11 mouse cellular contexts compared by ENCODE assay signal in genomic region chr11:57624490-57624893, GRCm38 (mm10). TPM values are rescaled to one million over a fixed set of nuclear protein-coding genes. Genes with fewer than 3 reads are reported as not detected.
A peak's percentile ranks its signal among the peaks of the same experiment; 100 is the strongest.
DNase-seq lines count a peak whose midpoint lies in the region; ATAC-seq and TF ChIP-seq lines count a peak whose summit lies in the region.
"Had no signal": no experiment of that assay in that cellular context is flagged by ENCODE, and none has a peak within 500 bp of the region (broad histone marks: within the 10 kb centered on the region; RNA-seq: fewer than 3 reads in every experiment).

No protein-coding gene starts in this region.

- TF ChIP-seq CTCF in hindbrain, postnatal 0 days (IDR thresholded peaks at IDR 0.05; ENCODE audit: low read depth) = no peak
- TF ChIP-seq CTCF in midbrain, postnatal 0 days (IDR thresholded peaks at IDR 0.05) = no peak

- no peak overlapping the region for H3K9ac ChIP-seq in lung, embryonic 16.5 days (ENCODE audit: low read length)
- no peak overlapping the region for H3K9ac ChIP-seq in hindbrain, postnatal 0 days (replicated peaks; ENCODE audit: low read length)
- no peak overlapping the region for H3K9ac ChIP-seq in midbrain, postnatal 0 days (replicated peaks; ENCODE audit: low read length, poor library complexity, severe bottlenecking)
- H3K9ac ChIP-seq: lung, embryonic 15.5 days had no signal

- WGBS in lung, embryonic 16.5 days = 50% methylated on average over 5 of the region's 5 CpGs
- 23% methylated on average over 5 of the region's 5 CpGs for WGBS in hindbrain, postnatal 0 days
- WGBS in midbrain, postnatal 0 days = 36% methylated on average over 5 of the region's 5 CpGs

- no peaks in the 10 kb centered on the region for H3K9me3 ChIP-seq in lung, embryonic 16.5 days (ENCODE audit: control insufficient read depth, low read length)
- no peaks in the 10 kb centered on the region for H3K9me3 ChIP-seq in hindbrain, postnatal 0 days (ENCODE audit: low read length)
- H3K9me3 ChIP-seq in midbrain, postnatal 0 days (ENCODE audit: low read length) = no peaks in the 10 kb centered on the region
- H3K9me3 ChIP-seq: lung, embryonic 15.5 days had no signal

- DNase-seq in lung, postnatal 36 days = no peak
- peak; percentile 82 for DNase-seq in hindbrain, postnatal 0 days (ENCODE audit: low spot score)
- peak; percentile 90 for DNase-seq in midbrain, postnatal 0 days (ENCODE audit: low spot score)
- no peak for DNase-seq in Muller cell, postnatal 12 days (ENCODE audit: inconsistent ontology term)
- DNase-seq in kidney, postnatal 10 days = no peak
- DNase-seq in natural killer cell, adult 2 months (ENCODE audit: low spot score in 2 of 2) = no peak
- DNase-seq: cerebellum, adult 9-10 months had no signal

- no peak overlapping the region for H3K4me2 ChIP-seq in lung, embryonic 16.5 days (ENCODE audit: low read depth, low read length)
- H3K4me2 ChIP-seq in hindbrain, postnatal 0 days (ENCODE audit: low read depth, low read length) = no peak overlapping the region
- no peak overlapping the region for H3K4me2 ChIP-seq in midbrain, postnatal 0 days (ENCODE audit: low read depth, low read length, poor library complexity, severe bottlenecking)
- H3K4me2 ChIP-seq: lung, embryonic 15.5 days had no signal

- H3K36me3 ChIP-seq in lung, embryonic 16.5 days (ENCODE audit: control insufficient read depth, insufficient read depth, low read length) = no peaks in the 10 kb centered on the region
- no peaks in the 10 kb centered on the region for H3K36me3 ChIP-seq in hindbrain, postnatal 0 days (ENCODE audit: insufficient read depth, low read length)
- H3K36me3 ChIP-seq in midbrain, postnatal 0 days (ENCODE audit: insufficient read depth, low read length) = no peaks in the 10 kb centered on the region
- H3K36me3 ChIP-seq: lung, embryonic 15.5 days had no signal

- H3K4me3 ChIP-seq in lung, embryonic 16.5 days (ENCODE audit: low read length) = no peak overlapping the region
- H3K4me3 ChIP-seq in hindbrain, postnatal 0 days (ENCODE audit: low read length) = no peak overlapping the region
- H3K4me3 ChIP-seq in midbrain, postnatal 0 days (ENCODE audit: low read depth, low read length) = no peak overlapping the region
- H3K4me3 ChIP-seq: lung, embryonic 15.5 days had no signal

- ATAC-seq in lung, embryonic 16.5 days (ENCODE audit: low read depth) = peak; percentile 32; the same call in 1 of the 2 replicates
- ATAC-seq in common myeloid progenitor, adult 5-6 weeks (replicated peaks; ENCODE audit: low read depth, poor library complexity, severe bottlenecking) = peak; percentile 91
- ATAC-seq in hindbrain, postnatal 0 days = peak; percentile 89
- peak; percentile 51; the same call in 1 of the 2 replicates for ATAC-seq in midbrain, postnatal 0 days (ENCODE audit: low FRiP score)
- ATAC-seq: Patski had no signal

- 0 out of 2 replicates have a peak, but pooled peaks cover 2% of the 10 kb centered on the region for H3K27me3 ChIP-seq in lung, embryonic 16.5 days (ENCODE audit: control insufficient read depth, insufficient read depth, low read depth, low read length)
- 0 out of 2 replicates have a peak, but pooled peaks cover 2% of the 10 kb centered on the region for H3K27me3 ChIP-seq in hindbrain, postnatal 0 days (ENCODE audit: insufficient read depth, low read length)
- no peaks in the 10 kb centered on the region for H3K27me3 ChIP-seq in midbrain, postnatal 0 days (ENCODE audit: insufficient read depth, low read length)
- H3K27me3 ChIP-seq: lung, embryonic 15.5 days; Patski had no signal

- no peak overlapping the region for H3K27ac ChIP-seq in lung, embryonic 16.5 days (ENCODE audit: low read length)
- no peak overlapping the region for H3K27ac ChIP-seq in hindbrain, postnatal 0 days
- H3K27ac ChIP-seq in midbrain, postnatal 0 days (ENCODE audit: low read depth, low read length) = no peak overlapping the region
- H3K27ac ChIP-seq: lung, embryonic 15.5 days had no signal

- peaks cover 9% of the 10 kb centered on the region for H3K4me1 ChIP-seq in lung, embryonic 16.5 days (replicated peaks; ENCODE audit: control insufficient read depth, insufficient read depth, low read length)
- H3K4me1 ChIP-seq in hindbrain, postnatal 0 days (ENCODE audit: insufficient read depth, low read length) = 0 out of 2 replicates have a peak, but pooled peaks cover 4% of the 10 kb centered on the region
- no peaks in the 10 kb centered on the region for H3K4me1 ChIP-seq in midbrain, postnatal 0 days (ENCODE audit: insufficient read depth, low read length)

RNA-seq across cellular contexts. Expression of gene Galnt10, which starts 20.8 kb away (rescaled TPM):
- 12.4 and 12.8 TPM in 2 replicates for polyA plus RNA-seq in lung, embryonic 16.5 days (2015; fragmentation: Nextera tagmentation; extraction: Ambion mirVana)
- 9.2 and 15.1 TPM in 2 replicates for total RNA-seq in common myeloid progenitor, adult 5-6 weeks (2017)
- 20.3 and 23.2 TPM in 2 replicates for total RNA-seq in hindbrain, postnatal 0 days (2014; rRNA removed)
- polyA plus RNA-seq in hindbrain, postnatal 0 days (2015; fragmentation: Nextera tagmentation; extraction: Ambion mirVana) = 10.5 and 10.9 TPM in 2 replicates
- 21.3 and 26.0 TPM in 2 replicates for total RNA-seq in midbrain, postnatal 0 days (2014; rRNA removed)
- 11.8 and 12.0 TPM in 2 replicates for polyA plus RNA-seq in midbrain, postnatal 0 days (2015; fragmentation: Nextera tagmentation; extraction: Ambion mirVana)

Comparison
In these comparisons a context has a peak if more than half of its experiments do, and no peak if none do; other contexts are left out.
1. ATAC-seq: peak in every context shown above with its lines; median percentile 91 in common myeloid progenitor, adult 5-6 weeks; 89 in hindbrain, postnatal 0 days; 51 in midbrain, postnatal 0 days; 32 in lung, embryonic 16.5 days.
2. DNase-seq: peak in hindbrain, postnatal 0 days (single experiment) and midbrain, postnatal 0 days (single experiment); none in lung, postnatal 36 days (single experiment), Muller cell, postnatal 12 days (single experiment), kidney, postnatal 10 days (single experiment) and natural killer cell, adult 2 months (0 of 2).